Mouse (Mus musculus): ENCODE results near the gene Olfr1040.
"Not testable (repeated sequence)": the region's sequence is repeated elsewhere in the genome, so short reads cannot be mapped to it uniquely, and the experiment has no call there.

Olfr1040 gene

DNA sequence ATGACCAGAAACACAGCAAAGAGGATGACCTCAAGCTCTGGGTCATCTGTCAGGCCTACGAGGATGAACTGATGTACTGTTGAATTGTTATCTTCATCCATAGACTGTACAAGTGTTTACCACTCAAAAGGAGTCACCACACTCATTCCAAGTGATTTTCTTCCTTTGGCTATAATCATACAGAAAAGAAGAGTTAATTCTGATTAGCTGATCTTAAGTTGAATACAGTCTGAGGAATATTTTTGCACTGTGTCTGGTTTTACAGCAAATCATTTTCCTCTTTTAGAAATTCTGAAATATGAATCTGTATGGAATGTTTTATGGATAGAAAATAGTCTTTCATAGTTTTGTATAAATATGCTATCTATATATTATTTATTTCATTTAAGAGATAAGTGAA, at the start of gene Olfr1040:
Gene Olfr1040, minus strand, starts transcription at position 101 of the 400 bp plus-strand sequence.
- no peak for DNase-seq (ENCODE audit: low read depth, low spot score)

DNA sequence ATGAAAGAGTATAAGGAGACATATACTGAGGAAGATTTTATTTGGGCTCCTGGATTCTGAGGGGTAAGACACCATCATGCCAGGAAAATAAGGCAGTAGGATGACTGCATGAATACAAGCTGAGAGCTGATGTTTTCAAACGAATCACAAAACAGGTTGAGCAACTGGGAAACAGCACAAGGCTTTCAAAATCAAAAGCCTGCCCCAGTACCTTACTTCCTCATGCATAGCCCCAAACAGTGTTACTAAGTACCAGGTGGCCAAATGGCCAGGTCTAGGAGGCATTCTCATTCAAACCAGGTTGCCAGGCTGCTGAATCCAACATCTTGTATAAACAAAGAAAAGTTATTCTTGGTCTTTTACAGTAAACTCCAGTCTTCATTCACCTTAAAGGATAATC, 49.3 kb upstream of the Olfr1040 start:
- DNase-seq (ENCODE audit: low read depth, low spot score), result no peak

DNA sequence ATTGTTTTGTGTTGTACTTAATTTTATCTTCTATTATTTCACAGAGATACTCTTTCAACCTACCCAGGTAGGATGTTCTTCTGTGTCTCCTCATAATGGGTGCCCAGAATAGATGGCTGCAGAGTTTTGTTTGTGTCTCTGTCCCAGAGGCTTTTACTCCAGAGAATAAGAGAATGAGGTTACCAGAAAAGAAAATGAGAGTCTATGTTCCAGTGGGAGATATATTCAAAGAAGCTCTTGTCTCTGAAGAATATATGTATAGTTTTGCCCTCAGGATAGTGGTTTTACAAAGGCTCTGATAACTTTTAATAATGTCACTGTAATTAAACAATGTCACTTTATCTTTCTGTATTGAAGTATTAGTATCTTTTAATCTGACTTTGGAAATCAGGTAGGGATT, 39.1 kb upstream of the Olfr1040 start, which contains the start of gene Olfr52:
Gene Olfr52, minus strand, starts transcription at position 101 of the 400 bp plus-strand sequence.
- DNase-seq (ENCODE audit: low read depth, low spot score), result no peak

DNA sequence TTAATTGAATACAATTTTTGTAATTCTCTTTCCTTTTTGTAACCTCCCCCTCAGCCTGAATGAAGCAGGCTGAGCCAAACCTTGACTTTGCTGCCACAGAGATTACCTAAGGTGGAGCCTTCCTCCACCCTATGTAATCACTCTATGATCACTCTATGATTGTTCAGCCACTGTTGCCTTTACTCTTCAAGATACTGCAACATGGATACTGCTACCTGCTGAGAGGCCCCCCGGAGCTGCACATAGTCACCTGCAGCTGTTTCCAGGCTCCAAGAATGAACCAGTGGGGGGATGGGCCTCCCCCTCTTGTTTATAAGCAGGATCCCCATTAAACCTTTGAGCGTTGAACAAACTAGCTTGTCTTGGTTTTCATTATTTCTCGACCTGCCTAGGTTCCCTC, 33.4 kb upstream of the Olfr1040 start:
- DNase-seq (ENCODE audit: low read depth, low spot score), result no peak

DNA sequence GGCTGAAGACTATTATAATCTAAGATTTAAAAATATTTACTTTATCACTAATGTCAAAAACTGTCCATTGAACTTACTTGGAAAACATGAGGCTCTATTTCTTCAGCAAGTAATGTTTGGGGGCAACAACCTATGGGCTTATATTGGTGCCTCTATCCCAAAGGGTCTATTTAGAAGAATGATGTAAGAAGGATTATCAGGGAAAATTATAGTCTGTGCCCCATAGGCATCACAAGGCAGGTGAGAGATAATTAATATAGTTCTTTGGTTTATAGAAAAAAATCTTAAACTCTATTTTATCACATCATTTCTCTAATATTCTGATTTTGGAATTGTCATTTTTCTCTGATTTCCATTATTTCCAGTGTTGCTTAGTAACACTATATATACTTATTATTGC, 31.2 kb upstream of the Olfr1040 start, which contains the start of gene Olfr1044:
Gene Olfr1044, minus strand, starts transcription at position 101 of the 400 bp plus-strand sequence.
- DNase-seq (ENCODE audit: low read depth, low spot score), result no peak

DNA sequence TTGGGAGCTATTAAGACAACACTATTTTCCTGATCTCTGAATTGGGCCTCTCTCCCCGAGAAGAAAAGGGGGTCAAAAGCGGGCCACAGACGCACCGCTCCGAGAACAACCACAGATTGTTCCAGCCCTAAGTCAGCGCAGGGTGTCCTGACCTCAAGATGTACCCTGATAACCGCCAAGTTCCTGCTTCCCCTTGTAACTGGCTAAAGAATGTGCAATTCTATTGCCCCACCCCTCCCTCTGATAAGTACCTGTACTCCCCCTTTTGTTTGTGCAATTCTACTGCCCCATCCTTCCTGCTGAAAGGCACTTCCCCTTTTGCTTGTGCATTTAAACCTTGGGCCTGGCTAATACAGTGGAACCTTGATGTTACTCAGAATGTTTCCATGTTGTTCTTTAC, 28.9 kb upstream of the Olfr1040 start:
- DNase-seq (ENCODE audit: low read depth, low spot score), result not testable (repeated sequence)

- DNase-seq (ENCODE audit: low read depth, low spot score), result no peak
Observed at GRCm38 (mm10) chr2:86167422-86167821, 20.9 kb upstream of the Olfr1040 start, which contains the start of gene Olfr1043. Olfr1043 (minus strand) TSS chr2:86167522.

GRCm38 (mm10) chr2:86161738-86162137, 15.2 kb upstream of the Olfr1040 start, which contains the start of gene Olfr1042:
Olfr1042 (minus strand) TSS chr2:86161838.
- DNase-seq (ENCODE audit: low read depth, low spot score), result no peak

GRCm38 (mm10) chr2:86135828-86136227, 10.7 kb downstream of the Olfr1040 start, which contains the start of gene Olfr1039:
Olfr1039 (minus strand) TSS chr2:86135928.
- no peak for DNase-seq (ENCODE audit: low read depth, low spot score)

Data from c-Kit-negative CD71-positive TER-119-positive erythroid progenitor cells, embryonic 14.5 days (primary cell).